Mouse (Mus musculus) intestine, postnatal 0 days (tissue): ENCODE data around the gene Agbl4. TPM values are rescaled to one million over a fixed set of nuclear protein-coding genes. Genes with fewer than 3 reads are reported as not detected.

Source experiments
- ATAC-seq: fragments of 200-750 bp; cut with Nextera tagmentation; 2 replicates; pipeline ENCODE4 v1.8.0; 2017; ENCODE audit warnings: mild to moderate bottlenecking, moderate TSS enrichment, moderate library complexity
- H3K27ac ChIP-seq: fragments of 300-500 bp; sonication (generic); 2 replicates; pipeline ENCODE4 v1.5.1; 2014; ENCODE audit warnings: mild to moderate bottlenecking, low read depth, low read length, moderate library complexity
- H3K27me3 ChIP-seq: fragments of 300-500 bp; sonication (generic); replicated peaks from 2 replicates; pipeline ENCODE4 v1.6.1; 2014; ENCODE audit warnings: low read length, mixed read lengths; ENCODE audit not compliant: control insufficient read depth, insufficient read depth
- H3K36me3 ChIP-seq: fragments of 300-500 bp; sonication (generic); 2 replicates; pipeline ENCODE4 v1.6.1; 2014; ENCODE audit warnings: mild to moderate bottlenecking, moderate library complexity; ENCODE audit not compliant: control insufficient read depth, insufficient read depth
- H3K4me1 ChIP-seq: fragments of 300-500 bp; sonication (generic); replicated peaks from 2 replicates; pipeline ENCODE4 v1.6.1; 2014; ENCODE audit warnings: antibody characterized with exemption, low read length, mixed read lengths; ENCODE audit not compliant: control insufficient read depth, insufficient read depth
- H3K4me2 ChIP-seq: fragments of 300-500 bp; sonication (generic); replicated peaks from 2 replicates; pipeline ENCODE4 v1.6.1; 2014; ENCODE audit warnings: low read depth, mild to moderate bottlenecking, moderate library complexity
- H3K4me3 ChIP-seq: fragments of 300-500 bp; sonication (generic); 2 replicates; pipeline ENCODE4 v1.5.1; 2014; ENCODE audit warnings: low read depth, low read length
- H3K9ac ChIP-seq: fragments of 300-500 bp; sonication (generic); 2 replicates; pipeline ENCODE4 v1.6.1; 2014; ENCODE audit warnings: mild to moderate bottlenecking, low read depth, low read length
- H3K9me3 ChIP-seq: fragments of 300-500 bp; sonication (generic); 2 replicates; pipeline ENCODE4 v1.6.1; 2016; ENCODE audit warnings: mixed run types; ENCODE audit not compliant: control insufficient read depth
- CTCF ChIP-seq: sonication (generic); IDR thresholded peaks from 2 replicates; pipeline ENCODE4 v1.5.1; 2016; ENCODE audit warnings: low read depth, mild to moderate bottlenecking, control low read depth, antibody characterized with exemption, moderate library complexity
- WGBS: fragments of 180-500 bp; shearing (Covaris S2); extraction: QIAGEN DNeasy Blood & Tissue Kit; methylation state at CpG from one replicate; pipeline ENCODE4 v1.1.7; 2014; 5-methylcytosine and 5-hydroxymethylcytosine counted together
- polyA plus RNA-seq: library from polyadenylated mRNA; unstranded; fragments of >200 nt; fragmentation: Nextera tagmentation; extraction: Ambion mirVana; gene quantifications from 2 replicates; pipeline ENCODE4 v1.2.1, GENCODE M21; 2015

The Agbl4 gene
- polyA plus RNA-seq, 1 experiment from 2014 or later = 0.18 TPM

DNA sequence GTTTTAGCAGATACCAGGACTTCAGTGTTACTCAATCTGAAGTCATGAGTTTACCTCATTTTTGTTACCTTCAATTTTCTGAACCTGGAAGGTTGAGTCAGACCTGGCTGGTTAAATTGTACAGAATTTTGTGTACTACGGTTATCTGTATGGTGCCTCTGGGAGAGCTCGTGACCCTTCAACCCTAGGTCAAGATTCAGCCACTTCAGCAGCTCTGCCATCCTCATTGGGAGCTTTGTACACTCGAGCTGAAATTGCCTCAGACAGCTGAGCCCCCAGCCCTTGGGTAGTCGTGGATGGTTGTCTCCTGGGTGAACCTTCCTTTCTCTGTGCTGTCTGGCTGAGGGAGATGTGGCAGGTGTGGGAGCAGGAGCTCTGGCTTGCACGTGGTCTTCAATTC, 1034.6 kb downstream of the Agbl4 start:
- WGBS = 52% methylated on average over 5 of the region's 5 CpGs
- Histone ChIP-seq H3K27ac (no peak overlapping the region), H3K4me1 (no peaks in the 10 kb centered on the region), H3K4me3 (no peak overlapping the region), H3K27me3 (no peaks in the 10 kb centered on the region), H3K9ac (no peak overlapping the region), H3K4me2 (no peak overlapping the region), H3K36me3 (peaks cover 15% of the 10 kb centered on the region; the same call in 1 of the 2 replicates), H3K9me3 (no peaks in the 10 kb centered on the region)
- no peak for TF ChIP-seq CTCF
- ATAC-seq = no peak

GRCm38 (mm10) chr4:111432417-111432816, 1035.0 kb downstream of the Agbl4 start:
- Histone ChIP-seq H3K4me1 (no peaks in the 10 kb centered on the region), H3K9ac (no peak overlapping the region), H3K36me3 (peaks cover 15% of the 10 kb centered on the region; the same call in 1 of the 2 replicates), H3K9me3 (no peaks in the 10 kb centered on the region), H3K27ac (no peak overlapping the region), H3K27me3 (no peaks in the 10 kb centered on the region), H3K4me2 (no peak overlapping the region), H3K4me3 (no peak overlapping the region)
- no peak for ATAC-seq
- TF ChIP-seq CTCF = no peak
- 65% methylated on average over 5 of the region's 5 CpGs for WGBS

GRCm38 (mm10) chr4:111441709-111442108, 1044.2 kb downstream of the Agbl4 start:
- 96% methylated on average over 1 of the region's 1 CpGs for WGBS
- Histone ChIP-seq H3K4me1 (no peaks in the 10 kb centered on the region), H3K4me2 (no peak overlapping the region), H3K4me3 (no peak overlapping the region), H3K9ac (no peak overlapping the region), H3K27me3 (no peaks in the 10 kb centered on the region), H3K27ac (no peak overlapping the region), H3K36me3 (peaks cover 3% of the 10 kb centered on the region; the same call in 1 of the 2 replicates), H3K9me3 (no peaks in the 10 kb centered on the region)
- TF ChIP-seq CTCF = no peak
- no peak for ATAC-seq

- WGBS = 59% methylated on average over 1 of the region's 1 CpGs
- TF ChIP-seq CTCF = no peak
Observed at GRCm38 (mm10) chr4:111442435-111443238, 1045.2 kb downstream of the Agbl4 start.

DNA sequence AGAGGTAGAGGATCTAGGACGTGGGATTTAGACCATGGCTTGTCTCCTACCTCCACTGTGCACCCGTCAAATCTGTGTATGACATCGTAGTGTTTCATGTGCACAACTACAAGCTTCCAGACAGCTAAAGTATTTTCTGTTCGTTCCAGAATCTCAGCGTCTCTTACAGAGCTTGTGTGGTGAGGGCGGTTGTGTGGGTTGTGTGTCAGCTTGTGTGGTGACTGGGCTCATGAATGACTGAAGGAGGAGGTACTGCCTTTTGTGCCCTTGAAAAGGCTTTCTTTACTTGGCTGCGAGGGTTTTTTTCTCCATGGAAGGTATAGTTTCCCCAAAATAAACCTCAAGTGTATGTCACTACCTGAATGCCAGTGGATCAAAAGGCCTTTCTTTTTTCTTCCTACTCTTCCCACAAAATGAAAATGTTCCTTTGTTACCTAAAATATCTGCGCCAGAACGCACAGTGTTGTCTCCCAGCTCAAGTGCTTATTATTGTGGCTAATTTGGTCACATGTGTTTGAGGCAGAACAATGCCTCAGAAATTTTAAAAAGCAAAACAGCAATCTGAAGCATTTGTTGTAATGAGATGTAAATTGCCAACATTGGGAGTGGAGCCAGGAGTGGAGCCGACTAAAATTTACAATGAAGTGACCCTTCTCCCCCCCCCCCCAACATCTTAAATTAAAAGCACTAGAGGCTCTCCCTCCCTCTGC, 1046.6 kb downstream of the Agbl4 start:
- H3K9ac ChIP-seq = no peak overlapping the region
- H3K4me2 ChIP-seq = no peak overlapping the region
- H3K4me1 ChIP-seq = no peaks in the 10 kb centered on the region
- no peak for ATAC-seq
- H3K9me3 ChIP-seq = no peaks in the 10 kb centered on the region
- H3K27me3 ChIP-seq = no peaks in the 10 kb centered on the region
- no peak overlapping the region for H3K4me3 ChIP-seq
- peaks cover 5% of the 10 kb centered on the region; the same call in 1 of the 2 replicates for H3K36me3 ChIP-seq
- TF ChIP-seq CTCF = no peak
- no peak overlapping the region for H3K27ac ChIP-seq
- WGBS = 85% methylated on average over 10 of the region's 10 CpGs

More at GRCm38 (mm10) chr4:111442435-111443238, 1045.2 kb downstream of the Agbl4 start:
- Histone ChIP-seq H3K9me3 (no peaks in the 10 kb centered on the region), H3K4me1 (no peaks in the 10 kb centered on the region), H3K36me3 (0 out of 2 replicates have a peak, but pooled peaks cover 3% of the 10 kb centered on the region), H3K4me2 (no peak overlapping the region), H3K4me3 (no peak overlapping the region), H3K9ac (no peak overlapping the region), H3K27me3 (no peaks in the 10 kb centered on the region), H3K27ac (no peak overlapping the region)
- no peak for ATAC-seq

- no peaks in the 10 kb centered on the region for H3K9me3 ChIP-seq
- TF ChIP-seq CTCF = no peak
- no peak overlapping the region for H3K27ac ChIP-seq
- no peak for ATAC-seq
- H3K27me3 ChIP-seq = no peaks in the 10 kb centered on the region
- H3K36me3 ChIP-seq = peaks cover 6% of the 10 kb centered on the region; the same call in 1 of the 2 replicates
- H3K4me3 ChIP-seq = no peak overlapping the region
- no peak overlapping the region for H3K9ac ChIP-seq
- WGBS = 67% methylated on average over 1 of the region's 1 CpGs
- H3K4me2 ChIP-seq = no peak overlapping the region
- no peaks in the 10 kb centered on the region for H3K4me1 ChIP-seq
Observed at GRCm38 (mm10) chr4:111444616-111445160, 1047.2 kb downstream of the Agbl4 start.
